Mouse (Mus musculus): ENCODE measurements around the gene Efcc1.
"Not testable (repeated sequence)": the region's sequence is repeated elsewhere in the genome, so short reads cannot be mapped to it uniquely, and the experiment has no call there.

DNA sequence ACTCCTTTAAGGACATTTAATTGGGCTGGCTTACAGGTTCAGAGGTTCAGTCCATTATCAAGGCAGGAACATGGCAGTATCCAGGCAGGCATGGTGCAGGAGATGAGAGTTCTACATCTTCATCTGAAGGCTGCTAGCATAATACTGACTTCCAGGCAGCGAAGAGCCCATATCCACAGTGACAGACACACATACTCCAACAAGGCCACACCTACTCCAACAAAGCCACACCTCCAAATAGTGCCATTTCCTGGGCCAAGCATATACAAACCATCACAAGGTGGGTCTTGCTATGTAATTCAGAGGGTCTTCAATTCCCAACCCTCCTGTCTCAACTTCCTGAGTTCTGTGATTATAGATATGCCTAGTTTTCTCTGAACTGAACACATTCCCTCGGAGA is 33.6 kb downstream of the Efcc1 start:
- TF ChIP-seq CTCF (IDR thresholded peaks at IDR 0.05; ENCODE audit: insufficient read depth, low read length); POLR2A (IDR thresholded peaks at IDR 0.05; ENCODE audit: borderline replicate concordance, extremely low read depth, low read depth, low read length): not testable (repeated sequence)
